Mouse (Mus musculus): ENCODE results near the gene Sel1l2. TPM values are rescaled to one million over a fixed set of nuclear protein-coding genes. Genes with fewer than 3 reads are reported as not detected.

The Sel1l2 gene
- polyA plus RNA-seq, 1 experiment from 2014 or later: not detected

GRCm38 (mm10) chr2:140237245-140237644 lies 152.3 kb downstream of the Sel1l2 start:
- H3K27me3 ChIP-seq (ENCODE audit: control insufficient read depth, insufficient read depth, low read length): no peaks in the 10 kb centered on the region
- no peak overlapping the region for H3K27ac ChIP-seq (ENCODE audit: low read length)
- H3K36me3 ChIP-seq (ENCODE audit: control insufficient read depth, insufficient read depth): no peaks in the 10 kb centered on the region
- no peak for ATAC-seq (replicated peaks; ENCODE audit: extremely low read depth, insufficient read depth, low FRiP score)
- 0 out of 2 replicates have a peak overlapping the region, but pooled peaks have one; percentile 12 for H3K4me3 ChIP-seq (ENCODE audit: low read length)
- 50% methylated on average over 6 of the region's 6 CpGs for WGBS
- no peaks in the 10 kb centered on the region for H3K9me3 ChIP-seq (replicated peaks; ENCODE audit: control insufficient read depth, low read length)
- no peaks in the 10 kb centered on the region for H3K4me1 ChIP-seq (ENCODE audit: control insufficient read depth, insufficient read depth, low read length)
- peak overlapping the region; percentile 26; the same call in 1 of the 2 replicates for H3K4me2 ChIP-seq (ENCODE audit: low read depth, low read length)
- no peak overlapping the region for H3K9ac ChIP-seq (ENCODE audit: low read length)

- H3K27me3 ChIP-seq (ENCODE audit: control insufficient read depth, insufficient read depth, low read length): no peaks in the 10 kb centered on the region
- H3K4me2 ChIP-seq (ENCODE audit: low read depth, low read length): no peak overlapping the region
- no peak for ATAC-seq (replicated peaks; ENCODE audit: extremely low read depth, insufficient read depth, low FRiP score)
- H3K9me3 ChIP-seq (replicated peaks; ENCODE audit: control insufficient read depth, low read length): no peaks in the 10 kb centered on the region
- H3K4me3 ChIP-seq (ENCODE audit: low read length): no peak overlapping the region
- no peaks in the 10 kb centered on the region for H3K4me1 ChIP-seq (ENCODE audit: control insufficient read depth, insufficient read depth, low read length)
- no peak overlapping the region for H3K9ac ChIP-seq (ENCODE audit: low read length)
- H3K36me3 ChIP-seq (ENCODE audit: control insufficient read depth, insufficient read depth): no peaks in the 10 kb centered on the region
- 69% methylated on average over 1 of the region's 1 CpGs for WGBS
- no peak overlapping the region for H3K27ac ChIP-seq (ENCODE audit: low read length)
These were observed 159.2 kb downstream of the Sel1l2 start for GRCm38 (mm10) chr2:140230295-140230694.

GRCm38 (mm10) chr2:140220325-140220724 lies 169.2 kb downstream of the Sel1l2 start:
- Histone ChIP-seq H3K4me3 (ENCODE audit: low read length) (no peak overlapping the region), H3K27me3 (ENCODE audit: control insufficient read depth, insufficient read depth, low read length) (no peaks in the 10 kb centered on the region), H3K4me2 (ENCODE audit: low read depth, low read length) (no peak overlapping the region), H3K9ac (ENCODE audit: low read length) (no peak overlapping the region), H3K27ac (ENCODE audit: low read length) (no peak overlapping the region), H3K4me1 (ENCODE audit: control insufficient read depth, insufficient read depth, low read length) (no peaks in the 10 kb centered on the region), H3K9me3 (replicated peaks; ENCODE audit: control insufficient read depth, low read length) (no peaks in the 10 kb centered on the region), H3K36me3 (ENCODE audit: control insufficient read depth, insufficient read depth) (no peaks in the 10 kb centered on the region)
- ATAC-seq (replicated peaks; ENCODE audit: extremely low read depth, insufficient read depth, low FRiP score): no peak
- WGBS: 59% methylated on average over 8 of the region's 8 CpGs

- Histone ChIP-seq H3K9me3 (replicated peaks; ENCODE audit: control insufficient read depth, low read length) (no peaks in the 10 kb centered on the region), H3K27me3 (ENCODE audit: control insufficient read depth, insufficient read depth, low read length) (no peaks in the 10 kb centered on the region), H3K36me3 (ENCODE audit: control insufficient read depth, insufficient read depth) (no peaks in the 10 kb centered on the region), H3K27ac (ENCODE audit: low read length) (no peak overlapping the region), H3K9ac (ENCODE audit: low read length) (no peak overlapping the region), H3K4me3 (ENCODE audit: low read length) (no peak overlapping the region), H3K4me1 (ENCODE audit: control insufficient read depth, insufficient read depth, low read length) (no peaks in the 10 kb centered on the region), H3K4me2 (ENCODE audit: low read depth, low read length) (no peak overlapping the region)
- ATAC-seq (replicated peaks; ENCODE audit: extremely low read depth, insufficient read depth, low FRiP score): no peak
- WGBS: 61% methylated on average over 1 of the region's 1 CpGs
These were observed 173.5 kb downstream of the Sel1l2 start for GRCm38 (mm10) chr2:140215965-140216364.

- no peak overlapping the region for H3K4me2 ChIP-seq (ENCODE audit: low read depth, low read length)
- no peak overlapping the region for H3K4me3 ChIP-seq (ENCODE audit: low read length)
- no peaks in the 10 kb centered on the region for H3K27me3 ChIP-seq (ENCODE audit: control insufficient read depth, insufficient read depth, low read length)
- H3K4me1 ChIP-seq (ENCODE audit: control insufficient read depth, insufficient read depth, low read length): no peaks in the 10 kb centered on the region
- no peak for ATAC-seq (replicated peaks; ENCODE audit: extremely low read depth, insufficient read depth, low FRiP score)
- no peak overlapping the region for H3K27ac ChIP-seq (ENCODE audit: low read length)
- H3K9me3 ChIP-seq (replicated peaks; ENCODE audit: control insufficient read depth, low read length): no peaks in the 10 kb centered on the region
- H3K36me3 ChIP-seq (ENCODE audit: control insufficient read depth, insufficient read depth): no peaks in the 10 kb centered on the region
- no peak overlapping the region for H3K9ac ChIP-seq (ENCODE audit: low read length)
- WGBS: 74% methylated on average over 2 of the region's 2 CpGs
These were observed 174.1 kb downstream of the Sel1l2 start for GRCm38 (mm10) chr2:140215415-140215814.

GRCm38 (mm10) chr2:140214519-140215027 lies 174.9 kb downstream of the Sel1l2 start:
- Histone ChIP-seq H3K9ac (ENCODE audit: low read length) (no peak overlapping the region), H3K4me3 (ENCODE audit: low read length) (no peak overlapping the region), H3K27ac (ENCODE audit: low read length) (no peak overlapping the region), H3K4me1 (ENCODE audit: control insufficient read depth, insufficient read depth, low read length) (no peaks in the 10 kb centered on the region), H3K27me3 (ENCODE audit: control insufficient read depth, insufficient read depth, low read length) (no peaks in the 10 kb centered on the region), H3K36me3 (ENCODE audit: control insufficient read depth, insufficient read depth) (no peaks in the 10 kb centered on the region), H3K9me3 (replicated peaks; ENCODE audit: control insufficient read depth, low read length) (no peaks in the 10 kb centered on the region), H3K4me2 (ENCODE audit: low read depth, low read length) (no peak overlapping the region)
- ATAC-seq (replicated peaks; ENCODE audit: extremely low read depth, insufficient read depth, low FRiP score): no peak
- WGBS: 88% methylated on average over 4 of the region's 4 CpGs

- Histone ChIP-seq H3K36me3 (ENCODE audit: control insufficient read depth, insufficient read depth) (peaks cover 17% of the 10 kb centered on the region), H3K9ac (ENCODE audit: low read length) (no peak overlapping the region), H3K4me1 (ENCODE audit: control insufficient read depth, insufficient read depth, low read length) (peaks cover 17% of the 10 kb centered on the region), H3K4me3 (ENCODE audit: low read length) (no peak overlapping the region), H3K27me3 (ENCODE audit: control insufficient read depth, insufficient read depth, low read length) (no peaks in the 10 kb centered on the region), H3K4me2 (ENCODE audit: low read depth, low read length) (no peak overlapping the region), H3K27ac (ENCODE audit: low read length) (no peak overlapping the region), H3K9me3 (replicated peaks; ENCODE audit: control insufficient read depth, low read length) (no peaks in the 10 kb centered on the region)
- no peak for ATAC-seq (replicated peaks; ENCODE audit: extremely low read depth, insufficient read depth, low FRiP score)
- 90% methylated on average over 7 of the region's 7 CpGs for WGBS
These were observed 185.8 kb downstream of the Sel1l2 start for GRCm38 (mm10) chr2:140203756-140204155.

- 31% methylated on average over 5 of the region's 5 CpGs for WGBS
- peak; percentile 71 for ATAC-seq (replicated peaks; ENCODE audit: extremely low read depth, insufficient read depth, low FRiP score)
- H3K9ac ChIP-seq (ENCODE audit: low read length): peak overlapping the region; percentile 46
- H3K4me3 ChIP-seq (ENCODE audit: low read length): peak overlapping the region; percentile 28
- H3K36me3 ChIP-seq (ENCODE audit: control insufficient read depth, insufficient read depth): peaks cover 20% of the 10 kb centered on the region
- H3K27me3 ChIP-seq (ENCODE audit: control insufficient read depth, insufficient read depth, low read length): no peaks in the 10 kb centered on the region
- peaks cover 17% of the 10 kb centered on the region for H3K4me1 ChIP-seq (ENCODE audit: control insufficient read depth, insufficient read depth, low read length)
- H3K27ac ChIP-seq (ENCODE audit: low read length): peak overlapping the region; percentile 82
- no peaks in the 10 kb centered on the region for H3K9me3 ChIP-seq (replicated peaks; ENCODE audit: control insufficient read depth, low read length)
- H3K4me2 ChIP-seq (ENCODE audit: low read depth, low read length): peak overlapping the region; percentile 51
These were observed 186.9 kb downstream of the Sel1l2 start for GRCm38 (mm10) chr2:140202573-140202972.

GRCm38 (mm10) chr2:140200713-140201112 lies 188.8 kb downstream of the Sel1l2 start:
- Histone ChIP-seq H3K36me3 (ENCODE audit: control insufficient read depth, insufficient read depth) (peaks cover 20% of the 10 kb centered on the region), H3K27ac (ENCODE audit: low read length) (no peak overlapping the region), H3K27me3 (ENCODE audit: control insufficient read depth, insufficient read depth, low read length) (no peaks in the 10 kb centered on the region), H3K9me3 (replicated peaks; ENCODE audit: control insufficient read depth, low read length) (no peaks in the 10 kb centered on the region), H3K4me1 (ENCODE audit: control insufficient read depth, insufficient read depth, low read length) (peaks cover 14% of the 10 kb centered on the region), H3K4me3 (ENCODE audit: low read length) (no peak overlapping the region), H3K9ac (ENCODE audit: low read length) (no peak overlapping the region), H3K4me2 (ENCODE audit: low read depth, low read length) (no peak overlapping the region)
- WGBS: 80% methylated on average over 2 of the region's 2 CpGs
- no peak for ATAC-seq (replicated peaks; ENCODE audit: extremely low read depth, insufficient read depth, low FRiP score)

Data from heart, embryonic 16.5 days (tissue).